Mouse (Mus musculus) lung, embryonic 16.5 days (tissue): ENCODE data around the gene Cdc34b. TPM values are rescaled to one million over a fixed set of nuclear protein-coding genes. Genes with fewer than 3 reads are reported as not detected.

ENCODE experiments used
- polyA plus RNA-seq: library from polyadenylated mRNA; unstranded; fragments of >200 nt; fragmentation: Nextera tagmentation; extraction: Ambion mirVana; gene quantifications from 2 replicates; pipeline ENCODE4 v1.2.1, GENCODE M21; 2015

The Cdc34b gene
- polyA plus RNA-seq, 1 experiment from 2014 or later = 0.46 TPM

Other genes with a start within 250 kb of the Cdc34b start
- 18.5 and 19.2 TPM in 2 replicates for gene Epn3, start 241.8 kb upstream of the Cdc34b start, polyA plus RNA-seq
- gene Mycbpap, start 220.0 kb upstream of the Cdc34b start, polyA plus RNA-seq = 8.4 and 8.7 TPM in 2 replicates
- 3.4 and 4.2 TPM in 2 replicates for gene Rsad1, start 192.5 kb upstream of the Cdc34b start, polyA plus RNA-seq
- gene Chad, start 176.7 kb upstream of the Cdc34b start, polyA plus RNA-seq = 5.8 and 7.6 TPM in 2 replicates
- gene Acsf2, start 139.9 kb upstream of the Cdc34b start, polyA plus RNA-seq = 5.7 and 6.6 TPM in 2 replicates
- 155 and 167 TPM in 2 replicates for gene Lrrc59, start 112.0 kb upstream of the Cdc34b start, polyA plus RNA-seq
- 137 and 140 TPM in 2 replicates for gene Mrpl27, start 88.0 kb upstream of the Cdc34b start, polyA plus RNA-seq
- gene Eme1, start 87.8 kb upstream of the Cdc34b start, polyA plus RNA-seq = 20.2 and 21.4 TPM in 2 replicates
- gene Xylt2, start 64.3 kb upstream of the Cdc34b start, polyA plus RNA-seq = 15.1 and 17.5 TPM in 2 replicates
- gene Gm11541, start 37.3 kb upstream of the Cdc34b start, polyA plus RNA-seq = 0.82 and 0.95 TPM in 2 replicates
- not detected in 2 replicates for gene Tmem92, start 40.9 kb downstream of the Cdc34b start, polyA plus RNA-seq
- 1,180 and 1,421 TPM in 2 replicates for gene Col1a1, start 194.4 kb downstream of the Cdc34b start, polyA plus RNA-seq
- gene Hils1, start 225.8 kb downstream of the Cdc34b start, polyA plus RNA-seq = not detected in 2 replicates
- gene Sgca, start 234.5 kb downstream of the Cdc34b start, polyA plus RNA-seq = 1.3 and 1.4 TPM in 2 replicates
- gene Ppp1r9b, start 249.3 kb downstream of the Cdc34b start, polyA plus RNA-seq = 8.2 and 8.3 TPM in 2 replicates